ENCODE assay signal across 7 mouse cellular contexts in genomic region chr8:61225581-61226395, GRCm38 (mm10). TPM values are rescaled to one million over a fixed set of nuclear protein-coding genes. Genes with fewer than 3 reads are reported as not detected.
DNase-seq lines count a peak whose midpoint lies in the region; ATAC-seq and TF ChIP-seq lines count a peak whose summit lies in the region.

No protein-coding gene starts in this region.

- H3K9me3 ChIP-seq in forebrain, embryonic 11.5 days (ENCODE audit: control insufficient read depth, low read length) = no peaks in the 10 kb centered on the region
- H3K9me3 ChIP-seq in intestine, postnatal 0 days (ENCODE audit: control insufficient read depth) = no peaks in the 10 kb centered on the region
- no peaks in the 10 kb centered on the region for H3K9me3 ChIP-seq in lung, postnatal 0 days (ENCODE audit: low read length)

- peak overlapping the region; percentile 75 for H3K4me3 ChIP-seq in forebrain, embryonic 11.5 days (ENCODE audit: low read depth, low read length)
- peak overlapping the region; percentile 86 for H3K4me3 ChIP-seq in intestine, postnatal 0 days (ENCODE audit: low read depth, low read length)
- peak overlapping the region; percentile 78 for H3K4me3 ChIP-seq in lung, postnatal 0 days (ENCODE audit: low read depth, low read length)

- no peaks in the 10 kb centered on the region for H3K36me3 ChIP-seq in forebrain, embryonic 11.5 days (ENCODE audit: control insufficient read depth, insufficient read depth, low read length)
- peaks cover 9% of the 10 kb centered on the region; the same call in 1 of the 2 replicates for H3K36me3 ChIP-seq in intestine, postnatal 0 days (ENCODE audit: control insufficient read depth, insufficient read depth)
- H3K36me3 ChIP-seq in lung, postnatal 0 days (ENCODE audit: insufficient read depth, low read length) = no peaks in the 10 kb centered on the region

- peak; percentile 20 for DNase-seq in embryo, embryonic 10 days (ENCODE audit: low spot score)
- DNase-seq in forebrain, embryonic 11.5 days (ENCODE audit: low spot score) = peak; percentile 51
- DNase-seq in lung, postnatal 0 days (ENCODE audit: low spot score) = peak; percentile 54
- DNase-seq in layer of hippocampus, adult 11-12 months (ENCODE audit: low spot score) = no peak
- no peak for DNase-seq in thymus, postnatal 10 days (ENCODE audit: low spot score in 2 of 2)
- DNase-seq in frontal cortex, postnatal 25 days (ENCODE audit: low spot score in 2 of 2) = no peak

- 57% methylated on average over 20 of the region's 20 CpGs for whole genome bisulfite sequencing in forebrain, embryonic 11.5 days
- WGBS in intestine, postnatal 0 days = 31% methylated on average over 20 of the region's 20 CpGs
- 22% methylated on average over 20 of the region's 20 CpGs for WGBS in lung, postnatal 0 days

- peaks cover 9% of the 10 kb centered on the region for H3K4me1 ChIP-seq in forebrain, embryonic 11.5 days (replicated peaks; ENCODE audit: control insufficient read depth, insufficient read depth, low read length)
- H3K4me1 ChIP-seq in intestine, postnatal 0 days (replicated peaks; ENCODE audit: control insufficient read depth, insufficient read depth, low read length) = no peaks in the 10 kb centered on the region; the same call in none of the 2 replicates
- peaks cover 18% of the 10 kb centered on the region; the same call in 1 of the 2 replicates for H3K4me1 ChIP-seq in lung, postnatal 0 days (ENCODE audit: insufficient read depth, low read depth, low read length)

- ATAC-seq in forebrain, embryonic 11.5 days (replicated peaks; ENCODE audit: low FRiP score) = no peak
- no peak for ATAC-seq in intestine, postnatal 0 days
- no peak for ATAC-seq in lung, postnatal 0 days

- H3K27ac ChIP-seq in forebrain, embryonic 11.5 days (ENCODE audit: low read depth, low read length) = no peak overlapping the region
- H3K27ac ChIP-seq in intestine, postnatal 0 days (ENCODE audit: low read depth, low read length) = peak overlapping the region; percentile 82; the same call in 1 of the 2 replicates
- peak overlapping the region; percentile 85; the same call in 1 of the 2 replicates for H3K27ac ChIP-seq in lung, postnatal 0 days (ENCODE audit: low read length)

- TF ChIP-seq CTCF in intestine, postnatal 0 days (IDR thresholded peaks at IDR 0.05; ENCODE audit: low read depth) = no peak
- TF ChIP-seq CTCF in lung, postnatal 0 days (IDR thresholded peaks at IDR 0.05) = no peak

- H3K9ac ChIP-seq in forebrain, embryonic 11.5 days (ENCODE audit: low read length) = peak overlapping the region; percentile 87
- H3K9ac ChIP-seq in intestine, postnatal 0 days (ENCODE audit: low read depth, low read length) = peak overlapping the region; percentile 31; the same call in 1 of the 2 replicates
- peak overlapping the region; percentile 86 for H3K9ac ChIP-seq in lung, postnatal 0 days (replicated peaks; ENCODE audit: low read depth)

- peak overlapping the region; percentile 69 for H3K4me2 ChIP-seq in forebrain, embryonic 11.5 days (ENCODE audit: low read depth, low read length, severe bottlenecking)
- peak overlapping the region; percentile 92 for H3K4me2 ChIP-seq in intestine, postnatal 0 days (replicated peaks; ENCODE audit: low read depth)
- peak overlapping the region; percentile 82 for H3K4me2 ChIP-seq in lung, postnatal 0 days (replicated peaks; ENCODE audit: low read depth, low read length)

- no peak for TF ChIP-seq EP300 in lung, postnatal 0 days (IDR thresholded peaks at IDR 0.05)

- H3K27me3 ChIP-seq in forebrain, embryonic 11.5 days (ENCODE audit: control insufficient read depth, insufficient read depth, low read length) = no peaks in the 10 kb centered on the region
- no peaks in the 10 kb centered on the region for H3K27me3 ChIP-seq in intestine, postnatal 0 days (replicated peaks; ENCODE audit: control insufficient read depth, insufficient read depth, low read length)
- no peaks in the 10 kb centered on the region for H3K27me3 ChIP-seq in lung, postnatal 0 days (replicated peaks; ENCODE audit: insufficient read depth, low read length)

RNA-seq across cellular contexts. Expression of gene Sh3rf1, which starts 2.1 kb away (rescaled TPM):
- 28.1 and 28.8 TPM in 2 replicates for polyA plus RNA-seq in forebrain, embryonic 11.5 days (2014; fragmentation: Nextera tagmentation; extraction: Ambion mirVana)
- polyA plus RNA-seq in intestine, postnatal 0 days (2015; fragmentation: Nextera tagmentation; extraction: Ambion mirVana) = 7.9 and 8.3 TPM in 2 replicates
- polyA plus RNA-seq in lung, postnatal 0 days (2015; fragmentation: Nextera tagmentation; extraction: Ambion mirVana) = 11.2 and 11.5 TPM in 2 replicates

Comparison
In these comparisons a context has a peak if more than half of its experiments do, and no peak if none do; other contexts are left out.
1. DNase-seq: peak in embryo, embryonic 10 days (single experiment), forebrain, embryonic 11.5 days (single experiment) and lung, postnatal 0 days (single experiment); none in layer of hippocampus, adult 11-12 months (single experiment), thymus, postnatal 10 days (0 of 2) and frontal cortex, postnatal 25 days (0 of 2).
2. H3K9ac ChIP-seq: peak in every context shown above with its lines; median percentile 87 in forebrain, embryonic 11.5 days; 86 in lung, postnatal 0 days; 31 in intestine, postnatal 0 days.
3. Peak in every context shown above with its lines, with median percentiles within 50 percentile points of each other: H3K4me2 ChIP-seq and H3K4me3 ChIP-seq.